Mouse (Mus musculus) brain, embryonic 14.5 days (tissue): Measurements from ENCODE around the gene Tmem151a.

Experiments used
- CTCF ChIP-seq: fragments of 200-500 bp; IDR thresholded peaks from 2 replicates; pipeline ENCODE4 v1.5.1; 2012; ENCODE audit warnings: inconsistent platforms, mild to moderate bottlenecking, moderate library complexity, borderline replicate concordance; ENCODE audit not compliant: insufficient read depth, insufficient read length; ENCODE audit errors: extremely low read depth
- POLR2A ChIP-seq: fragments of 200-500 bp; IDR thresholded peaks from 2 replicates; pipeline ENCODE4 v1.6.1; 2012; ENCODE audit warnings: mild to moderate bottlenecking, inconsistent platforms, borderline replicate concordance; ENCODE audit not compliant: poor library complexity, insufficient read depth, insufficient read length, severe bottlenecking; ENCODE audit errors: extremely low read depth

DNA sequence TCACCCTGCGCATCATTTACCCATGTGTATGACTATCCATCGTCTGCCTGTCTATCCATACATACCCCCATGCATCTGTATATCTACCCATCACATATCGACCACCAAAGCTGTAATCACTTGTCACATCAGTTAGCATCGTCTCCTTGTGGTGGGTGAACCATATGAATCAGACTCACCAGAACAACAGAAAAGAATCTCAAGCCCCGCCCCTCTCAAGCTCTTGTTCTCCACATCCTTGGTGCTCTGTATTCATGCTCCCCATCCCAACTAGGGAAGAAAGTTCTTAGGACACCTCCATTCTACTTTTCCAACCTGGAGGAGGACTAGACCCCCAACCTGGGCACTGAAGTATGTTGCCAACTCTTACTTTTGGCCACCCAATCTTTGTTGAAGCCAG, 23.3 kb downstream of the Tmem151a start:
- TF ChIP-seq POLR2A (no peak), CTCF (no peak)
